Mouse (Mus musculus) liver, adult (tissue): ENCODE data around the gene Krtap13-1.

Experiments
- GATA4 ChIP-seq: IDR thresholded peaks from 2 replicates; pipeline ENCODE4 v1.6.1; 2014; ENCODE audit warnings: mild to moderate bottlenecking, low read length; ENCODE audit not compliant: insufficient replicate concordance

The Krtap13-1 gene

GRCm38 (mm10) chr16:88777596-88777995 is 48.9 kb downstream of the Krtap13-1 start, which contains the start of gene Gm5965:
Gene Gm5965 (plus strand): TSS chr16:88777896.
- TF ChIP-seq GATA4: no peak
